Mouse (Mus musculus): ENCODE results near the gene Manbal. TPM values are rescaled to one million over a fixed set of nuclear protein-coding genes. Genes with fewer than 3 reads are reported as not detected.

Manbal gene
- total RNA-seq, 2 experiments from 2014 or later, result 9.3 to 18.7 TPM

DNA sequence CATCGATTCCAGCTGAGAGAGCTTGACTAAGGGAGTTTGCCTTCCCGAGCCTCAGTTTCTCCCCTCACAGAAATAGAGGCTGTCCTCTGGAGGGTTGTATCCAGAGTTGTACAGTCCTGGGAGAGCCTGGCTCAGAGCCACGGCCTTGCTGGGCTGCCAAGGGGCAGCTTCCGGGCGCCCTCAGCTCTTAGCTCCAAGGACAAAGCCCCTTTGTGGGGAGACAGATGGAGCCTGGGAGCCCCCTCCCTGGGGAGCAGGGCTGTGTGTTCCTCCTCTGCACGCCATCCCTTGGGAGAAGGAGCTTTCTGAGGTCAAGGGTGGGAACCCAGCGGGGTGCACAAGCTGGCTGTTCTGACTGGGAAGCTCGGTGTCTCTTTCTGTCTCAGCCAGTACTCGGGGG, 65.1 kb downstream of the Manbal start:
- ATAC-seq (ENCODE audit: poor library complexity, severe bottlenecking), result no peak

DNA sequence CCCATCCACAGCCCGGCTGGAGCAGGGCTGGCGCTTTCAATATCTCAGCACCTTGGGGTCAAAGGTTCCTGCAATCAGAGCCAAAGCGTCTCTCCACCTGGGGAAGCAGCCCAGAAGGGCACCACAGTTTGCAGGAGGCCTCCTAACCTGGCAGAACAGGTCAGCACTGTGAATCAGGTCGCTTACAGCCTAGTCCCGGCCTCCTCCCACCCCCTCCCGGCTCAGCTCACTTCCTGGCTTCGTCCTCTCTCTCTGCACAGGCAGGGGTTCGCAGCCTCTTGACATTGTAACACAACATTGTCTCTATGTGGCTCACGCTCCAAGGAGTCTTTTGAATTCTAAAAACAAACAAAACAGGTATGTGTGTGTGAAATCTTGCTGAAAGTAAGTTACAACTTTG, 66.6 kb downstream of the Manbal start:
- no peak for ATAC-seq (ENCODE audit: poor library complexity, severe bottlenecking)

DNA sequence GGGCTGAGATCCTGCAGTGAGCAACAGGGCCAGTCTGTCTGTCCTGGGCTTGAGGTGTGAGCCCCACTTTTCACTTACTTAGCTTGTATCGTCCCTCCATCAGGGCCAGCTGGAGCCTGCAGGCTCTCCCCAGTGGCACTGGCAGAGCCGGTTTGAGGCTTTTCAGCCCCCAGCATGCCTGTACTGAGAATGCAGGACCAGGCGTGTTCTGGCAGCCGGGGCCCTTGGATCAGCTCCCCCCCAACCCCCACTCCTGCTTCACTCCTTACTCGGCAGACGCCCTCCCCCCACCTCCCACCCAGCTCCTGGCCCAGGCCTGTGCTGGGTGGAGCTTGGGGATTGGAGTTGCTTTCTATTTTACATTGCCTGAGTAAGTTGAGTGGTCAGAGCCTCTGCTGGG, 67.1 kb downstream of the Manbal start:
- no peak for ATAC-seq (ENCODE audit: poor library complexity, severe bottlenecking)

DNA sequence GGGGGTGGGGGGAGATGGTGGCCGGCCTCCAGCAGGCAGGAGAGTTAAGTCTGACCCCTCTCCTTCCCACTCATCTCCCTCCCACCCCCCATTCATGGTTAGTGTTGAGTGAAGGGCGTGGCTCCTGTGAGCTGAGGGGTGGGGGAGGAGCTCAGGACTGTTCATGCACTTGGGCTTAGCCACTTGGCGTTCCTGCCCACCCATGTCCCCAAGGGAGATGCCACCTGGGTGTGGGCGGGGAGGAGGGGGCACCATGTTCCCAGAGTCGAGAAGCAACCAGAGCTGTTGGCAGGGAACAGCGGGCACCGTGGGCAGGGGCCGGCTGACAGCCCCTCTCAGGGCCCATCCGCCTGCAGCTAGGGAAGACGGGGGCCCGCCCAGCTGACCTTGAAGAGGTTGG, 69.1 kb downstream of the Manbal start:
- no peak for ATAC-seq (ENCODE audit: poor library complexity, severe bottlenecking)

DNA sequence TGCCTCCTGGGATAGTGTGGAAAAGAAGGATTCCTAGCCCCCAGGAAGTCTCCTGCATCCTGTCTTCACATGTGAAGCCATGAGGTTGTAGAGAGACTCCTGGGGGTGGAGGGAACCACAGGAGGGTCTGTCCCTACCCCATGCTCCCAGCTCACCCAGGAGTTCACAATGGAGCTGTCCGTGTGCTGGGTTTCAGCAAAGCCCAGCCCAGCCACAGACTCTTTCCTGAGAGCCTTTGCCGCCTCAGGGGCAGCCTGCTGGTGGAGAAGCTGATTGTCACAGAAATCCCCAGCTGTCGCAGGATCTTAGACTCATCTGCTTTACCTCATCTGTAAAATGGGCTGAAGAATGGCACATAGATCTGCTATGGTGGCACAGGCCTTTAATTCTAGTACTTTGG, 69.7 kb downstream of the Manbal start:
- no peak for ATAC-seq (ENCODE audit: poor library complexity, severe bottlenecking)

GRCm38 (mm10) chr2:157441363-157441762, 74.0 kb downstream of the Manbal start:
- no peak for ATAC-seq (ENCODE audit: poor library complexity, severe bottlenecking)

Other genes starting within 250 kb of the Manbal start
- 730 and 815 TPM in 2 replicates for gene Samhd1, start 232.3 kb upstream of the Manbal start, total RNA-seq (2015)
- gene Samhd1, start 232.3 kb upstream of the Manbal start, total RNA-seq (2017), result 599 and 677 TPM in 2 replicates
- gene Rbl1, start 163.1 kb upstream of the Manbal start, total RNA-seq (2015), result 94.0 and 94.1 TPM in 2 replicates
- gene Rbl1, start 163.1 kb upstream of the Manbal start, total RNA-seq (2017), result 88.4 and 90.3 TPM in 2 replicates
- gene Rpn2, start 88.6 kb upstream of the Manbal start, total RNA-seq (2015), result 196 and 210 TPM in 2 replicates
- 198 and 213 TPM in 2 replicates for gene Rpn2, start 88.6 kb upstream of the Manbal start, total RNA-seq (2017)
- gene Mroh8, start 88.0 kb upstream of the Manbal start, total RNA-seq (2015), result 0.18 and 0.75 TPM in 2 replicates
- 0.11 and 0.33 TPM in 2 replicates for gene Mroh8, start 88.0 kb upstream of the Manbal start, total RNA-seq (2017)
- gene Ghrh, start 20.1 kb upstream of the Manbal start, total RNA-seq (2015), result not detected in 2 replicates
- gene Ghrh, start 20.1 kb upstream of the Manbal start, total RNA-seq (2017), result not detected in 2 replicates
- gene Src, start 50.9 kb downstream of the Manbal start, total RNA-seq (2015), result 0.11 TPM in 1 of 2 replicates, not detected in the other
- gene Src, start 50.9 kb downstream of the Manbal start, total RNA-seq (2017), result 0.26 TPM in 1 of 2 replicates, not detected in the other
- not detected in 2 replicates for gene Nnat, start 192.5 kb downstream of the Manbal start, total RNA-seq (2015)
- gene Nnat, start 192.5 kb downstream of the Manbal start, total RNA-seq (2017), result not detected in 2 replicates
- 10.2 and 13.5 TPM in 2 replicates for gene Blcap, start 203.7 kb downstream of the Manbal start, total RNA-seq (2015)
- gene Blcap, start 203.7 kb downstream of the Manbal start, total RNA-seq (2017), result 7.8 and 19.2 TPM in 2 replicates